Mouse (Mus musculus): ENCODE data around the gene Gsdma. TPM values are rescaled to one million over a fixed set of nuclear protein-coding genes. Genes with fewer than 3 reads are reported as not detected.
"Not testable (repeated sequence)": the region's sequence is repeated elsewhere in the genome, so short reads cannot be mapped to it uniquely, and the experiment has no call there.

Gsdma gene
- 0.05 TPM in 1 of 2 replicates, not detected in the other for polyA plus RNA-seq (2014; fragmentation: Nextera tagmentation; extraction: Ambion mirVana)

GRCm38 (mm10) chr11:98664091-98664490, at the start of gene Gsdma:
Gsdma (plus strand) TSS chr11:98664351.
- H3K27me3 ChIP-seq (ENCODE audit: control insufficient read depth, insufficient read depth, low read length) = no peaks in the 10 kb centered on the region; the same call in 1 of the 2 replicates

GRCm38 (mm10) chr11:98620791-98621190, 43.4 kb upstream of the Gsdma start:
- H3K27me3 ChIP-seq (ENCODE audit: control insufficient read depth, insufficient read depth, low read length) = no peaks in the 10 kb centered on the region
- DNase-seq (ENCODE audit: low spot score) = no peak
- H3K36me3 ChIP-seq (ENCODE audit: control insufficient read depth, insufficient read depth, low read length) = no peaks in the 10 kb centered on the region
- no peak for ATAC-seq (ENCODE audit: insufficient number of reproducible peaks, low FRiP score, low TSS enrichment, low read depth)
- H3K9ac ChIP-seq (ENCODE audit: low read length) = no peak overlapping the region
- no peak overlapping the region for H3K27ac ChIP-seq (replicated peaks; ENCODE audit: low read depth, low read length)
- no peaks in the 10 kb centered on the region for H3K4me1 ChIP-seq (ENCODE audit: control insufficient read depth, insufficient read depth, low read length)
- no peak overlapping the region for H3K4me2 ChIP-seq (ENCODE audit: low read depth, severe bottlenecking)
- H3K4me3 ChIP-seq (ENCODE audit: low read depth, low read length) = no peak overlapping the region
- H3K9me3 ChIP-seq (ENCODE audit: control insufficient read depth, low read length) = no peaks in the 10 kb centered on the region
- 96% methylated on average over 13 of the region's 13 CpGs for WGBS

More at GRCm38 (mm10) chr11:98664091-98664490, at the start of gene Gsdma:
- H3K4me3 ChIP-seq (ENCODE audit: low read depth, low read length) = no peak within 1 kb of the TSS
- DNase-seq (ENCODE audit: low spot score) = no peak
- H3K4me1 ChIP-seq (ENCODE audit: control insufficient read depth, insufficient read depth, low read length) = no peaks in the 10 kb centered on the region
- no peak within 1 kb of the TSS for H3K9ac ChIP-seq (ENCODE audit: low read length)
- 22% methylated on average over 4 of the region's 4 CpGs for WGBS
- no peak for ATAC-seq (ENCODE audit: insufficient number of reproducible peaks, low FRiP score, low TSS enrichment, low read depth)
- H3K36me3 ChIP-seq (ENCODE audit: control insufficient read depth, insufficient read depth, low read length) = no peaks in the 10 kb centered on the region
- H3K9me3 ChIP-seq (ENCODE audit: control insufficient read depth, low read length) = no peaks in the 10 kb centered on the region
- H3K27ac ChIP-seq (replicated peaks; ENCODE audit: low read depth, low read length) = no peak within 1 kb of the TSS
- no peak within 1 kb of the TSS for H3K4me2 ChIP-seq (ENCODE audit: low read depth, severe bottlenecking)

- H3K9ac ChIP-seq (ENCODE audit: low read length); DNase-seq (ENCODE audit: low spot score); H3K27me3 ChIP-seq (ENCODE audit: control insufficient read depth, insufficient read depth, low read length); ATAC-seq (ENCODE audit: insufficient number of reproducible peaks, low FRiP score, low TSS enrichment, low read depth); H3K36me3 ChIP-seq (ENCODE audit: control insufficient read depth, insufficient read depth, low read length); H3K4me3 ChIP-seq (ENCODE audit: low read depth, low read length); H3K27ac ChIP-seq (replicated peaks; ENCODE audit: low read depth, low read length); H3K4me1 ChIP-seq (ENCODE audit: control insufficient read depth, insufficient read depth, low read length); H3K9me3 ChIP-seq (ENCODE audit: control insufficient read depth, low read length); H3K4me2 ChIP-seq (ENCODE audit: low read depth, severe bottlenecking): not testable (repeated sequence)
- WGBS = 76% methylated on average over 6 of the region's 6 CpGs
Observed at GRCm38 (mm10) chr11:98623981-98624380, 40.2 kb upstream of the Gsdma start.

- H3K27ac ChIP-seq (replicated peaks; ENCODE audit: low read depth, low read length); DNase-seq (ENCODE audit: low spot score); ATAC-seq (ENCODE audit: insufficient number of reproducible peaks, low FRiP score, low TSS enrichment, low read depth); H3K4me1 ChIP-seq (ENCODE audit: control insufficient read depth, insufficient read depth, low read length); H3K27me3 ChIP-seq (ENCODE audit: control insufficient read depth, insufficient read depth, low read length); H3K4me3 ChIP-seq (ENCODE audit: low read depth, low read length); H3K4me2 ChIP-seq (ENCODE audit: low read depth, severe bottlenecking); H3K9ac ChIP-seq (ENCODE audit: low read length); H3K36me3 ChIP-seq (ENCODE audit: control insufficient read depth, insufficient read depth, low read length); H3K9me3 ChIP-seq (ENCODE audit: control insufficient read depth, low read length): not testable (repeated sequence)
- WGBS = 94% methylated on average over 2 of the region's 2 CpGs
Observed at GRCm38 (mm10) chr11:98624381-98624780, 39.8 kb upstream of the Gsdma start.

- no peak within 1 kb of the TSS for H3K9ac ChIP-seq (ENCODE audit: low read length)
- WGBS = 91% methylated on average over 10 of the region's 10 CpGs
- no peaks in the 10 kb centered on the region for H3K4me1 ChIP-seq (ENCODE audit: control insufficient read depth, insufficient read depth, low read length)
- H3K4me2 ChIP-seq (ENCODE audit: low read depth, severe bottlenecking) = no peak within 1 kb of the TSS
- no peaks in the 10 kb centered on the region for H3K9me3 ChIP-seq (ENCODE audit: control insufficient read depth, low read length)
- DNase-seq (ENCODE audit: low spot score) (no peak), ATAC-seq (ENCODE audit: insufficient number of reproducible peaks, low FRiP score, low TSS enrichment, low read depth) (no peak)
- H3K27me3 ChIP-seq (ENCODE audit: control insufficient read depth, insufficient read depth, low read length) = no peaks in the 10 kb centered on the region
- no peak within 1 kb of the TSS for H3K4me3 ChIP-seq (ENCODE audit: low read depth, low read length)
- no peaks in the 10 kb centered on the region for H3K36me3 ChIP-seq (ENCODE audit: control insufficient read depth, insufficient read depth, low read length)
- H3K27ac ChIP-seq (replicated peaks; ENCODE audit: low read depth, low read length) = no peak within 1 kb of the TSS
Observed at GRCm38 (mm10) chr11:98625611-98626410, 38.3 kb upstream of the Gsdma start, which contains the start of the genes Gm12355 and Gsdma3. Gm12355 (minus strand) TSS chr11:98625661. Gsdma3 (plus strand) TSS chr11:98626360.

GRCm38 (mm10) chr11:98628706-98629105, 35.4 kb upstream of the Gsdma start:
- no peaks in the 10 kb centered on the region for H3K36me3 ChIP-seq (ENCODE audit: control insufficient read depth, insufficient read depth, low read length)
- no peak for DNase-seq (ENCODE audit: low spot score)
- no peaks in the 10 kb centered on the region for H3K27me3 ChIP-seq (ENCODE audit: control insufficient read depth, insufficient read depth, low read length)
- H3K4me2 ChIP-seq (ENCODE audit: low read depth, severe bottlenecking) = no peak overlapping the region
- H3K9ac ChIP-seq (ENCODE audit: low read length) = no peak overlapping the region
- no peak for ATAC-seq (ENCODE audit: insufficient number of reproducible peaks, low FRiP score, low TSS enrichment, low read depth)
- no peaks in the 10 kb centered on the region for H3K9me3 ChIP-seq (ENCODE audit: control insufficient read depth, low read length)
- no peak overlapping the region for H3K27ac ChIP-seq (replicated peaks; ENCODE audit: low read depth, low read length)
- no peak overlapping the region for H3K4me3 ChIP-seq (ENCODE audit: low read depth, low read length)
- whole genome bisulfite sequencing = 92% methylated on average over 3 of the region's 3 CpGs
- H3K4me1 ChIP-seq (ENCODE audit: control insufficient read depth, insufficient read depth, low read length) = no peaks in the 10 kb centered on the region

- H3K4me3 ChIP-seq (ENCODE audit: low read depth, low read length) = no peak overlapping the region
- DNase-seq (ENCODE audit: low spot score) = no peak
- WGBS = 91% methylated on average over 5 of the region's 5 CpGs
Observed at GRCm38 (mm10) chr11:98630646-98631045, 33.5 kb upstream of the Gsdma start.

GRCm38 (mm10) chr11:98635312-98635970, 28.7 kb upstream of the Gsdma start:
- H3K4me1 ChIP-seq (ENCODE audit: control insufficient read depth, insufficient read depth, low read length); H3K9me3 ChIP-seq (ENCODE audit: control insufficient read depth, low read length); H3K9ac ChIP-seq (ENCODE audit: low read length); H3K4me3 ChIP-seq (ENCODE audit: low read depth, low read length); H3K27me3 ChIP-seq (ENCODE audit: control insufficient read depth, insufficient read depth, low read length); ATAC-seq (ENCODE audit: insufficient number of reproducible peaks, low FRiP score, low TSS enrichment, low read depth); H3K4me2 ChIP-seq (ENCODE audit: low read depth, severe bottlenecking); H3K36me3 ChIP-seq (ENCODE audit: control insufficient read depth, insufficient read depth, low read length); H3K27ac ChIP-seq (replicated peaks; ENCODE audit: low read depth, low read length): not testable (repeated sequence)
- WGBS = 36% methylated on average over 10 of the region's 10 CpGs
- peak; percentile 38 for DNase-seq (ENCODE audit: low spot score)

More at GRCm38 (mm10) chr11:98630646-98631045, 33.5 kb upstream of the Gsdma start:
- Histone ChIP-seq H3K36me3 (ENCODE audit: control insufficient read depth, insufficient read depth, low read length) (no peaks in the 10 kb centered on the region), H3K9ac (ENCODE audit: low read length) (no peak overlapping the region), H3K4me2 (ENCODE audit: low read depth, severe bottlenecking) (no peak overlapping the region), H3K27me3 (ENCODE audit: control insufficient read depth, insufficient read depth, low read length) (no peaks in the 10 kb centered on the region), H3K4me1 (ENCODE audit: control insufficient read depth, insufficient read depth, low read length) (no peaks in the 10 kb centered on the region), H3K9me3 (ENCODE audit: control insufficient read depth, low read length) (no peaks in the 10 kb centered on the region), H3K27ac (replicated peaks; ENCODE audit: low read depth, low read length) (no peak overlapping the region)
- ATAC-seq (ENCODE audit: insufficient number of reproducible peaks, low FRiP score, low TSS enrichment, low read depth) = no peak

All from limb, embryonic 11.5 days (tissue).